In genomic region chr8:83699566-83699965, GRCm38 (mm10) we compare ENCODE assay signal across 8 mouse cellular contexts. TPM values are rescaled to one million over a fixed set of nuclear protein-coding genes. Genes with fewer than 3 reads are reported as not detected.
DNase-seq lines count a peak whose midpoint lies in the region; ATAC-seq and TF ChIP-seq lines count a peak whose summit lies in the region.

No protein-coding gene starts in this region.

- H3K4me3 ChIP-seq in forebrain, embryonic 12.5 days (replicated peaks) = peak overlapping the region; percentile 91
- peak overlapping the region; percentile 65 to 67 for H3K4me3 ChIP-seq in liver, embryonic 14.5 days (ENCODE audit: insufficient read depth in 1 of 2, low read depth in 2 of 2, low read length in 2 of 2)
- peak overlapping the region; percentile 89 for H3K4me3 ChIP-seq in stomach, embryonic 16.5 days (replicated peaks; ENCODE audit: low read length)

- DNase-seq in embryo, embryonic 10 days (ENCODE audit: low spot score) = peak; percentile 65
- no peak for DNase-seq in embryo, embryonic 9.5 days (ENCODE audit: extremely low spot score)
- DNase-seq in B cell, adult 2 months = peak; percentile 52 to 57
- DNase-seq in liver, embryonic 14.5 days (ENCODE audit: low read depth in 3 of 3, low spot score in 3 of 3) = no peak
- no peak for DNase-seq in gastrocnemius, postnatal 10 days
- DNase-seq in gastrocnemius, postnatal 25 days = no peak

- WGBS in forebrain, embryonic 12.5 days = 53% methylated on average over 9 of the region's 9 CpGs
- 15% methylated on average over 9 of the region's 9 CpGs for WGBS in liver, embryonic 14.5 days (ENCODE audit: insufficient replicate concordance)
- 17% methylated on average over 9 of the region's 9 CpGs for WGBS in stomach, embryonic 16.5 days

- no peaks in the 10 kb centered on the region for H3K36me3 ChIP-seq in forebrain, embryonic 12.5 days (replicated peaks)
- H3K36me3 ChIP-seq in liver, embryonic 14.5 days (replicated peaks; ENCODE audit: control insufficient read depth, insufficient read depth, low read depth) = no peaks in the 10 kb centered on the region
- H3K36me3 ChIP-seq in stomach, embryonic 16.5 days (ENCODE audit: control insufficient read depth, insufficient read depth, low read length) = no peaks in the 10 kb centered on the region

- H3K4me2 ChIP-seq in forebrain, embryonic 12.5 days = peak overlapping the region; percentile 95
- peak overlapping the region; percentile 74 for H3K4me2 ChIP-seq in liver, embryonic 14.5 days (ENCODE audit: low read depth)
- H3K4me2 ChIP-seq in stomach, embryonic 16.5 days (ENCODE audit: low read depth, low read length) = peak overlapping the region; percentile 94

- ATAC-seq in forebrain, embryonic 12.5 days (ENCODE audit: low FRiP score) = no peak
- ATAC-seq in liver, embryonic 14.5 days (ENCODE audit: insufficient read depth) = no peak
- ATAC-seq in stomach, embryonic 16.5 days (ENCODE audit: insufficient read depth, low FRiP score) = no peak

- H3K9ac ChIP-seq in forebrain, embryonic 12.5 days = peak overlapping the region; percentile 90; the same call in 1 of the 2 replicates
- peak overlapping the region; percentile 65 for H3K9ac ChIP-seq in liver, embryonic 14.5 days (replicated peaks)
- H3K9ac ChIP-seq in stomach, embryonic 16.5 days (ENCODE audit: low read length) = peak overlapping the region; percentile 97

- H3K27ac ChIP-seq in forebrain, embryonic 12.5 days = peak overlapping the region; percentile 71; the same call in 1 of the 2 replicates
- peak overlapping the region; percentile 18; the same call in 1 of the 2 replicates for H3K27ac ChIP-seq in liver, embryonic 14.5 days
- H3K27ac ChIP-seq in stomach, embryonic 16.5 days (ENCODE audit: low read length) = peak overlapping the region; percentile 86

- no peak for TF ChIP-seq EP300 in liver, embryonic 14.5 days (IDR thresholded peaks at IDR 0.05; ENCODE audit: low read depth)

- peaks cover 25% of the 10 kb centered on the region for H3K4me1 ChIP-seq in forebrain, embryonic 12.5 days
- H3K4me1 ChIP-seq in liver, embryonic 14.5 days (replicated peaks; ENCODE audit: control insufficient read depth in 2 of 2, insufficient read depth in 2 of 2, low read length in 1 of 2) = peaks cover 12 to 23% of the 10 kb centered on the region in 2 experiments; a peak in 3 of 4 replicates
- peaks cover 34% of the 10 kb centered on the region for H3K4me1 ChIP-seq in stomach, embryonic 16.5 days (ENCODE audit: control insufficient read depth, insufficient read depth, low read length)

- no peaks in the 10 kb centered on the region for H3K9me3 ChIP-seq in forebrain, embryonic 12.5 days
- H3K9me3 ChIP-seq in liver, embryonic 14.5 days (ENCODE audit: control insufficient read depth, low read length) = no peaks in the 10 kb centered on the region
- no peaks in the 10 kb centered on the region; the same call in 1 of the 2 replicates for H3K9me3 ChIP-seq in stomach, embryonic 16.5 days (replicated peaks; ENCODE audit: control insufficient read depth, low read length)

- H3K27me3 ChIP-seq in forebrain, embryonic 12.5 days = 0 out of 2 replicates have a peak, but pooled peaks cover 2% of the 10 kb centered on the region
- H3K27me3 ChIP-seq in liver, embryonic 14.5 days (ENCODE audit: control insufficient read depth, insufficient read depth, low read length) = no peaks in the 10 kb centered on the region
- H3K27me3 ChIP-seq in stomach, embryonic 16.5 days (ENCODE audit: control insufficient read depth, insufficient read depth, low read length) = no peaks in the 10 kb centered on the region

- TF ChIP-seq CTCF in liver, embryonic 14.5 days (IDR thresholded peaks at IDR 0.05; ENCODE audit: low read depth) = no peak

RNA-seq across cellular contexts. Expression of gene Pkn1, which starts 0.6 kb away (rescaled TPM):
- 37.1 and 38.0 TPM in 2 replicates for polyA plus RNA-seq in forebrain, embryonic 12.5 days (2016; fragmentation: Nextera tagmentation; extraction: Ambion mirVana)
- polyA plus RNA-seq in liver, embryonic 14.5 days (2012; rRNA removed) = 8.7 and 9.5 TPM in 2 replicates
- polyA plus RNA-seq in liver, embryonic 14.5 days (2014; fragmentation: Nextera tagmentation; extraction: Ambion mirVana) = 6.9 TPM in 2 replicates
- polyA plus RNA-seq in stomach, embryonic 16.5 days (2015; fragmentation: Nextera tagmentation; extraction: Ambion mirVana) = 14.7 and 19.9 TPM in 2 replicates
- total RNA-seq in gastrocnemius, postnatal 10 days (2021) = 10 to 100 TPM; 53.4 to 54.7 TPM
- total RNA-seq in gastrocnemius, postnatal 25 days (2021) = 10 to 100 TPM; 34.4 to 47.5 TPM

RNA-seq across cellular contexts. Expression of gene Ddx39, which starts 15.4 kb away (rescaled TPM):
- 168 and 185 TPM in 2 replicates for polyA plus RNA-seq in forebrain, embryonic 12.5 days (2016; fragmentation: Nextera tagmentation; extraction: Ambion mirVana)
- 92.3 and 110 TPM in 2 replicates for polyA plus RNA-seq in liver, embryonic 14.5 days (2012; rRNA removed)
- polyA plus RNA-seq in liver, embryonic 14.5 days (2014; fragmentation: Nextera tagmentation; extraction: Ambion mirVana) = 191 and 199 TPM in 2 replicates
- polyA plus RNA-seq in stomach, embryonic 16.5 days (2015; fragmentation: Nextera tagmentation; extraction: Ambion mirVana) = 154 and 167 TPM in 2 replicates
- 10 to 100 TPM; 19.4 to 20.6 TPM for total RNA-seq in gastrocnemius, postnatal 10 days (2021)
- total RNA-seq in gastrocnemius, postnatal 25 days (2021) = 10 to 100 TPM; 11.2 to 13.2 TPM

RNA-seq across cellular contexts. Expression of gene Ptger1, which starts 33.1 kb away (rescaled TPM):
- 0.91 and 0.96 TPM in 2 replicates for polyA plus RNA-seq in forebrain, embryonic 12.5 days (2016; fragmentation: Nextera tagmentation; extraction: Ambion mirVana)
- 0.09 and 0.19 TPM in 2 replicates for polyA plus RNA-seq in liver, embryonic 14.5 days (2012; rRNA removed)
- 0.18 and 0.47 TPM in 2 replicates for polyA plus RNA-seq in liver, embryonic 14.5 days (2014; fragmentation: Nextera tagmentation; extraction: Ambion mirVana)
- polyA plus RNA-seq in stomach, embryonic 16.5 days (2015; fragmentation: Nextera tagmentation; extraction: Ambion mirVana) = 5.7 and 6.3 TPM in 2 replicates
- total RNA-seq in gastrocnemius, postnatal 10 days (2021) = under 1 TPM; 0.14 to 0.38 TPM
- total RNA-seq in gastrocnemius, postnatal 25 days (2021) = under 1 TPM; 0.13 to 0.15 TPM

RNA-seq across cellular contexts. Expression of gene Adgre5, which starts 41.6 kb away (rescaled TPM):
- 9.4 and 10.7 TPM in 2 replicates for polyA plus RNA-seq in forebrain, embryonic 12.5 days (2016; fragmentation: Nextera tagmentation; extraction: Ambion mirVana)
- polyA plus RNA-seq in liver, embryonic 14.5 days (2012; rRNA removed) = 8.6 and 11.3 TPM in 2 replicates
- polyA plus RNA-seq in liver, embryonic 14.5 days (2014; fragmentation: Nextera tagmentation; extraction: Ambion mirVana) = 8.7 and 8.9 TPM in 2 replicates
- 40.5 and 45.6 TPM in 2 replicates for polyA plus RNA-seq in stomach, embryonic 16.5 days (2015; fragmentation: Nextera tagmentation; extraction: Ambion mirVana)
- total RNA-seq in gastrocnemius, postnatal 10 days (2021) = 10 to 100 TPM; 40.6 to 59.8 TPM
- 10 to 100 TPM; 21.7 to 26.2 TPM for total RNA-seq in gastrocnemius, postnatal 25 days (2021)

RNA-seq across cellular contexts. Expression of gene Gipc1, which starts 47.1 kb away (rescaled TPM):
- polyA plus RNA-seq in forebrain, embryonic 12.5 days (2016; fragmentation: Nextera tagmentation; extraction: Ambion mirVana) = 201 and 214 TPM in 2 replicates
- polyA plus RNA-seq in liver, embryonic 14.5 days (2012; rRNA removed) = 22.5 and 27.2 TPM in 2 replicates
- 32.5 and 34.7 TPM in 2 replicates for polyA plus RNA-seq in liver, embryonic 14.5 days (2014; fragmentation: Nextera tagmentation; extraction: Ambion mirVana)
- 190 TPM in 2 replicates for polyA plus RNA-seq in stomach, embryonic 16.5 days (2015; fragmentation: Nextera tagmentation; extraction: Ambion mirVana)
- total RNA-seq in gastrocnemius, postnatal 10 days (2021) = 10 to 100 TPM; 28.0 to 34.5 TPM
- total RNA-seq in gastrocnemius, postnatal 25 days (2021) = 10 to 100 TPM; 18.9 to 20.4 TPM

Comparison
In these comparisons a context has a peak if more than half of its experiments do, and no peak if none do; other contexts are left out.
1. DNase-seq: peak in embryo, embryonic 10 days (single experiment) and B cell, adult 2 months (2 of 2); none in embryo, embryonic 9.5 days (single experiment), liver, embryonic 14.5 days (0 of 3), gastrocnemius, postnatal 10 days (single experiment) and gastrocnemius, postnatal 25 days (single experiment).
2. H3K27ac ChIP-seq: peak in every context shown above with its lines; median percentile 86 in stomach, embryonic 16.5 days; 71 in forebrain, embryonic 12.5 days; 18 in liver, embryonic 14.5 days.
3. Peak in every context shown above with its lines, with median percentiles within 50 percentile points of each other: H3K4me2 ChIP-seq, H3K4me3 ChIP-seq and H3K9ac ChIP-seq.